Mouse (Mus musculus) kidney, adult 2 months (tissue): ENCODE measurements around the gene Rasl11b.

Experiments
- CTCF ChIP-seq: fragments of 200-500 bp; conservative IDR thresholded peaks from 2 replicates; pipeline ENCODE4 v1.5.1; 2011; ENCODE audit warnings: low read depth, mild to moderate bottlenecking, control low read depth, low read length, moderate library complexity, mixed read lengths; ENCODE audit not compliant: insufficient read depth, insufficient read length
- POLR2A ChIP-seq: fragments of 200-500 bp; IDR thresholded peaks from one replicate; pipeline ENCODE4 v1.6.1; 2011; ENCODE audit warnings: low read depth, low read length, control low read depth

DNA sequence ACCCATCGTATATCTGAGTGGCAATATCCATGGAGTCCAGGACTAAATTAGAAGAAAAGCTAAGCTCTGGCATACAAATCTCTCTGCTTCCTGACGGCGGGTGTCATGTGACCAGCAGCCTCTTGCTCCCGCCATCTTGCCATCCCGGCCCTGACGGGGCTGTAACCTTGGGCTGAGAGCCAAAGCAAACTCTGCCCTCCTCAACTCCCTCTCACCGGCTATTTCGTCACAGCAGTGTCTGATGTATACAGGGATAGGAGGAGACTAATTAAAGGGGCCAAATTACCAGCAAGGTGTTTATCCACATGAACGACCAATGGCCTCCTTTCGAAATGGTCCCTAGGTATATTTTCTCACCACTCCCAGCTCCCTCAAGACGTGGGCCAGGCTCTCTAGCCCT is 43.3 kb upstream of the Rasl11b start:
- TF ChIP-seq POLR2A, result no peak
- TF ChIP-seq CTCF, result no peak
